Mouse (Mus musculus) limb, embryonic 14.5 days (tissue): ENCODE measurements at regions not wholly inside any gene's neighbourhood (a gene's known extent, or its start where the extent isn't known, plus 50 kb on each side); places are given as distances from the start of the nearest gene placed in this dataset.
A peak's percentile ranks its signal among the peaks of the same experiment; 100 is the strongest.

Experiments
- ATAC-seq: fragments of 200-750 bp; cut with Nextera tagmentation; 2 replicates; pipeline ENCODE4 v1.8.0; 2017; ENCODE audit warnings: low read depth, moderate number of reproducible peaks, moderate TSS enrichment; ENCODE audit not compliant: low FRiP score
- DNase-seq: peaks from one replicate; pipeline ENCODE4 v3.0.0-alpha.2; 2015; ENCODE audit warnings: low spot score
- H3K27ac ChIP-seq: fragments of 300-500 bp; sonication (generic); replicated peaks from 2 replicates; pipeline ENCODE4 v1.5.1; 2014; ENCODE audit warnings: low read depth, mild to moderate bottlenecking, low read length, moderate library complexity, mixed read lengths
- H3K27me3 ChIP-seq: fragments of 300-500 bp; sonication (generic); 2 replicates; pipeline ENCODE4 v1.6.1; 2014; ENCODE audit warnings: low read length, mixed read lengths; ENCODE audit not compliant: control insufficient read depth, insufficient read depth
- H3K36me3 ChIP-seq: fragments of 300-500 bp; sonication (generic); 2 replicates; pipeline ENCODE4 v1.6.1; 2014; ENCODE audit warnings: mild to moderate bottlenecking, low read length, moderate library complexity, mixed read lengths; ENCODE audit not compliant: control insufficient read depth, insufficient read depth
- H3K4me1 ChIP-seq: fragments of 300-500 bp; sonication (generic); 2 replicates; pipeline ENCODE4 v1.6.1; 2014; ENCODE audit warnings: antibody characterized with exemption, low read length, mixed read lengths; ENCODE audit not compliant: control insufficient read depth, insufficient read depth
- H3K4me2 ChIP-seq: fragments of 300-500 bp; sonication (generic); replicated peaks from 2 replicates; pipeline ENCODE4 v1.6.1; 2014; ENCODE audit warnings: low read depth, mild to moderate bottlenecking, low read length, moderate library complexity; ENCODE audit not compliant: severe bottlenecking
- H3K4me3 ChIP-seq: fragments of 300-500 bp; sonication (generic); replicated peaks from 2 replicates; pipeline ENCODE4 v1.5.1; 2014; ENCODE audit warnings: low read length
- H3K9ac ChIP-seq: fragments of 300-500 bp; sonication (generic); 2 replicates; pipeline ENCODE4 v1.6.1; 2014; ENCODE audit warnings: mild to moderate bottlenecking, low read depth, low read length, moderate library complexity; ENCODE audit not compliant: severe bottlenecking
- H3K9me3 ChIP-seq: fragments of 300-500 bp; sonication (generic); 2 replicates; pipeline ENCODE4 v1.6.1; 2016; ENCODE audit warnings: low read length; ENCODE audit not compliant: control insufficient read depth
- POLR2A ChIP-seq: fragments of 200-500 bp; IDR thresholded peaks from 2 replicates; pipeline ENCODE4 v1.8.0; 2012; ENCODE audit warnings: inconsistent platforms, mild to moderate bottlenecking, moderate library complexity, borderline replicate concordance; ENCODE audit not compliant: insufficient read depth, insufficient read length; ENCODE audit errors: extremely low read depth
- WGBS: fragments of 180-500 bp; shearing (Covaris S2); extraction: QIAGEN DNeasy Blood & Tissue Kit; methylation state at CpG from one replicate; pipeline ENCODE4 v1.1.7; 2014; 5-methylcytosine and 5-hydroxymethylcytosine counted together

DNA sequence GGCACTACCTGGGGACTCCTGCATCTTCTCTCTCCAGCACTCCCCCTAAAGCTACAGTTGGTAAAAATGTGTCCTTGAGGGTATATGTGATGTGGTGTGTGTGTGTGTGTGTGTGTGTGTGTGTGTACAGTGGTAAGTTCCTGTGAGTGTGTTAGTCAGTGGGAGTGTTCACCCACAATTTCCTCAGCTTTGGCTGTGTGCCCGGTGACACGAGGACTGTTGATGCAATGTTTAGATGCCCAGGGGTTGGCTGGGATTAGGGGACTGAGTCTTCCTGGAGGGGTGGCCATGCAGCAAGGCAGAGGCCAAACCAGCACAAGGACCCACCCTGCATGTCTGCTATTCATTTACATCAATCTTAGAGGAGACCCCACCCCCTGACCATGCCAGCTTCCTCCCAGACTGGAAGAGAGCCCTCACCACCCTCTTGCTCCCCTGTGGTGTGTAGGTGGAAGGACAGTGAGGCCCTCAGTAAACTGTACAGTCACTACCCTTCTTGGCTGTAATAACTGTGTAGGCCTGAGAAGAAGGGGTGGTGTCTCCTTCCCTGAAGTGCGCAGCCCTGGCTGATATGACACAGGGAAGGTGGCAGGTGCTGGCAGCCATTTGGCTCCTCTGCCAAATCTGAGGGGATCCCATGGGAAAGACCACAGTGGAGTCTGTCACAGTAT lies 75.8 kb upstream of the Gm26897 start:
- no peak for DNase-seq

DNA sequence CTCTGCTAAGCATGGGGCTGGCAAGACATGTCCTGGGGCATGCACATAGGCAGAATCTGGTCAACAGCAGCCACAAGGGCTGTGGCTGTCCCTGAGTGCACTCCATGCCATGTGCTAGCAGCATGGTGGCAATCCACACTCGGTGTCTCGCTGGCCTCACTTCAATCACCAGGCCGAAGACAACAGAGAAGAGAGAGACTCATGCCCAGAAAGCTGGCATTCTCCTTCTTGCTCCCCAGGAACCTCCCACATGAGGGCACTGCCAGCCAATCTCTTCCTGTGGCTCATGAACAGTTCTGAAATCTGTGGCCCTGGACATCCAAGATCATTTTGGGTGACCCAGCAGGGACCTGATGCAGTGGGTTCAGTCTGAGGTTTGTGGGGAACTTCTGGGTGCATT lies 74.5 kb upstream of the Gm26897 start:
- H3K4me2 ChIP-seq, result no peak overlapping the region
- no peak for TF ChIP-seq POLR2A
- DNase-seq (no peak), ATAC-seq (no peak)
- H3K36me3 ChIP-seq, result no peaks in the 10 kb centered on the region
- H3K9ac ChIP-seq, result no peak overlapping the region
- no peak overlapping the region for H3K4me3 ChIP-seq
- no peak overlapping the region for H3K27ac ChIP-seq
- H3K9me3 ChIP-seq, result no peaks in the 10 kb centered on the region
- no peaks in the 10 kb centered on the region for H3K27me3 ChIP-seq
- H3K4me1 ChIP-seq, result peaks cover 10% of the 10 kb centered on the region; the same call in 1 of the 2 replicates
- 84% methylated on average over 3 of the region's 3 CpGs for WGBS

More for the DNA sequence above, 75.8 kb upstream of the Gm26897 start:
- WGBS, result 81% methylated on average over 3 of the region's 3 CpGs
- Histone ChIP-seq H3K9me3 (no peaks in the 10 kb centered on the region), H3K4me3 (no peak overlapping the region), H3K9ac (no peak overlapping the region), H3K36me3 (no peaks in the 10 kb centered on the region), H3K27ac (no peak overlapping the region), H3K4me1 (peaks cover 7% of the 10 kb centered on the region; the same call in 1 of the 2 replicates), H3K27me3 (no peaks in the 10 kb centered on the region), H3K4me2 (no peak overlapping the region)
- no peak for TF ChIP-seq POLR2A
- no peak for ATAC-seq

- ATAC-seq, result no peak
- H3K4me2 ChIP-seq, result no peak overlapping the region
- H3K27ac ChIP-seq, result no peak overlapping the region
- peaks cover 18% of the 10 kb centered on the region; the same call in 1 of the 2 replicates for H3K4me1 ChIP-seq
- no peaks in the 10 kb centered on the region for H3K27me3 ChIP-seq
- no peaks in the 10 kb centered on the region for H3K9me3 ChIP-seq
- 67% methylated on average over 10 of the region's 10 CpGs for WGBS
- H3K4me3 ChIP-seq, result no peak overlapping the region
- DNase-seq, result no peak
- no peak for TF ChIP-seq POLR2A
- no peak overlapping the region for H3K9ac ChIP-seq
- no peaks in the 10 kb centered on the region for H3K36me3 ChIP-seq
Measured at GRCm38 (mm10) chr5:111660447-111660846, 73.3 kb upstream of the Gm26897 start.

- WGBS, result 75% methylated on average over 6 of the region's 6 CpGs
- no peak for DNase-seq
- Histone ChIP-seq H3K27ac (no peak overlapping the region), H3K9ac (no peak overlapping the region), H3K27me3 (no peaks in the 10 kb centered on the region), H3K4me3 (no peak overlapping the region), H3K4me2 (no peak overlapping the region), H3K36me3 (no peaks in the 10 kb centered on the region), H3K4me1 (peaks cover 18% of the 10 kb centered on the region; the same call in 1 of the 2 replicates), H3K9me3 (no peaks in the 10 kb centered on the region)
- TF ChIP-seq POLR2A, result no peak
- no peak for ATAC-seq
Measured at GRCm38 (mm10) chr5:111660968-111661367, 72.8 kb upstream of the Gm26897 start.

GRCm38 (mm10) chr5:111661971-111662370 lies 71.8 kb upstream of the Gm26897 start:
- Histone ChIP-seq H3K4me3 (no peak overlapping the region), H3K9me3 (no peaks in the 10 kb centered on the region), H3K4me1 (peaks cover 18% of the 10 kb centered on the region; the same call in 1 of the 2 replicates), H3K9ac (no peak overlapping the region), H3K27me3 (no peaks in the 10 kb centered on the region), H3K4me2 (no peak overlapping the region), H3K27ac (no peak overlapping the region), H3K36me3 (no peaks in the 10 kb centered on the region)
- ATAC-seq (0 out of 2 replicates have a peak, but pooled peaks have one; percentile 28), DNase-seq (peak; percentile 47)
- no peak for TF ChIP-seq POLR2A
- WGBS, result 56% methylated on average over 12 of the region's 12 CpGs
